Mouse (Mus musculus): Measurements from ENCODE around the gene Ppp2r1b. TPM values are rescaled to one million over a fixed set of nuclear protein-coding genes. Genes with fewer than 3 reads are reported as not detected.

Ppp2r1b gene
- polyA plus RNA-seq, 1 experiment from 2014 or later: 74.3 TPM

DNA sequence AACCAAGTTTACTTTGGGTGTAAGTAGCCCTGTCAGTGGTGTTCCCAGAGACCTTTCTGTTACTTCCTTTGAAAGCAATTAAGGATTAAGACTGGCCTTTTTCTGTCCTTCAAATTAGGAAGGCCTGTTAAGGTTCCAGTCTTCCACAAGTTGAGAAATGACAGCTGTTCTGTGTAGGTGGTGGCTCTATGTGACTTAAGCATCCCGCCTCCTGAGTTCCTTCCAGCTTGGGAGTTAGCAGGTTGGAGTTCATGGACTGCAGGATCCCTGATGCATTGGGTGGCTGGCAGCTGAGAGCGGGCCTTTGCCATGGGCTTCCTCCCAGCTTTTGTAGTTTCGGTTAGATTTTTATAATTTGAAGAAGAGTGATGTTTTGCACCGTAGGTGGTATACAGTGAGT, 30.4 kb downstream of the Ppp2r1b start:
- H3K4me1 ChIP-seq: no peaks in the 10 kb centered on the region
- ATAC-seq (ENCODE audit: insufficient read depth, low FRiP score, low read depth): no peak
- H3K27me3 ChIP-seq (replicated peaks): no peaks in the 10 kb centered on the region
- no peak overlapping the region for H3K4me3 ChIP-seq (replicated peaks)
- H3K9ac ChIP-seq: no peak overlapping the region
- 89% methylated on average over 4 of the region's 4 CpGs for WGBS
- H3K36me3 ChIP-seq: peaks cover 27% of the 10 kb centered on the region
- H3K4me2 ChIP-seq: no peak overlapping the region
- no peak overlapping the region for H3K27ac ChIP-seq
- no peaks in the 10 kb centered on the region for H3K9me3 ChIP-seq

- Histone ChIP-seq H3K27me3 (replicated peaks) (no peaks in the 10 kb centered on the region), H3K4me3 (replicated peaks) (no peak overlapping the region), H3K4me2 (no peak overlapping the region), H3K4me1 (no peaks in the 10 kb centered on the region), H3K36me3 (peaks cover 23% of the 10 kb centered on the region; the same call in 1 of the 2 replicates), H3K27ac (no peak overlapping the region), H3K9ac (no peak overlapping the region), H3K9me3 (no peaks in the 10 kb centered on the region)
- no peak for ATAC-seq (ENCODE audit: insufficient read depth, low FRiP score, low read depth)
- 94% methylated on average over 3 of the region's 3 CpGs for WGBS
These were observed 31.2 kb downstream of the Ppp2r1b start for GRCm38 (mm10) chr9:50876287-50876686.

- H3K4me1 ChIP-seq: no peaks in the 10 kb centered on the region
- H3K4me2 ChIP-seq: no peak overlapping the region
- WGBS: 57% methylated on average over 3 of the region's 3 CpGs
- H3K27me3 ChIP-seq (replicated peaks): no peaks in the 10 kb centered on the region
- H3K36me3 ChIP-seq: peaks cover 23% of the 10 kb centered on the region; the same call in 1 of the 2 replicates
- H3K9ac ChIP-seq: no peak overlapping the region
- no peak for ATAC-seq (ENCODE audit: insufficient read depth, low FRiP score, low read depth)
- H3K9me3 ChIP-seq: no peaks in the 10 kb centered on the region
- H3K27ac ChIP-seq: no peak overlapping the region
- H3K4me3 ChIP-seq (replicated peaks): no peak overlapping the region
These were observed 32.3 kb downstream of the Ppp2r1b start for GRCm38 (mm10) chr9:50877431-50877830.

- 90% methylated on average over 2 of the region's 2 CpGs for WGBS
These were observed 37.1 kb downstream of the Ppp2r1b start for GRCm38 (mm10) chr9:50882183-50882582.

DNA sequence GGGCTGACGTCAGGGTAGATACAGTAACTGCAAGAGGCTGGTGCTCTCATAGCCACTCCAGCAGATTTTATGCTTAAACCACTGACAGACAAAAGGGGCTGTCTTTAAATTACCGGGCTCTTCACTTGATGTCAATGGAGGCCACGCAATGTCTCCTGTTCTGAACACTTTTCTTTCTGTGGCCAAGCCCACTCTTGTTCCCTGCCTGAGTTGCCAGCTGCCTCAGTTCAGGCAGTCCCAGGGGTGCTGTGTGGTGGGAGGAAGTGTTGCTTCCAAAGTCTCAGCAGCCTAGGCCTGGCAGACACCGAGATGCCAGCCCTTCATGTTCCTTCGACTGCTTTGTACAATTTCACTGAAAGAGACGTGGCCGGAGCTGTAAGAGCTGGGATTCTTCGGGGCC, 39.0 kb downstream of the Ppp2r1b start:
- Histone ChIP-seq H3K9me3 (no peaks in the 10 kb centered on the region), H3K4me1 (peaks cover 30% of the 10 kb centered on the region; the same call in 1 of the 2 replicates), H3K4me3 (replicated peaks) (no peak overlapping the region), H3K27ac (peak overlapping the region; percentile 33), H3K4me2 (no peak overlapping the region), H3K27me3 (replicated peaks) (no peaks in the 10 kb centered on the region), H3K36me3 (0 out of 2 replicates have a peak, but pooled peaks cover 14% of the 10 kb centered on the region), H3K9ac (no peak overlapping the region)
- ATAC-seq (ENCODE audit: insufficient read depth, low FRiP score, low read depth): no peak
- 82% methylated on average over 8 of the region's 8 CpGs for WGBS

More at GRCm38 (mm10) chr9:50882183-50882582, 37.1 kb downstream of the Ppp2r1b start:
- ATAC-seq (ENCODE audit: insufficient read depth, low FRiP score, low read depth): no peak
- no peak overlapping the region for H3K9ac ChIP-seq
- H3K27ac ChIP-seq: no peak overlapping the region
- H3K9me3 ChIP-seq: no peaks in the 10 kb centered on the region
- H3K4me3 ChIP-seq (replicated peaks): no peak overlapping the region
- H3K27me3 ChIP-seq (replicated peaks): no peaks in the 10 kb centered on the region
- 0 out of 2 replicates have a peak, but pooled peaks cover 16% of the 10 kb centered on the region for H3K36me3 ChIP-seq
- peaks cover 23% of the 10 kb centered on the region; the same call in 1 of the 2 replicates for H3K4me1 ChIP-seq
- no peak overlapping the region for H3K4me2 ChIP-seq

DNA sequence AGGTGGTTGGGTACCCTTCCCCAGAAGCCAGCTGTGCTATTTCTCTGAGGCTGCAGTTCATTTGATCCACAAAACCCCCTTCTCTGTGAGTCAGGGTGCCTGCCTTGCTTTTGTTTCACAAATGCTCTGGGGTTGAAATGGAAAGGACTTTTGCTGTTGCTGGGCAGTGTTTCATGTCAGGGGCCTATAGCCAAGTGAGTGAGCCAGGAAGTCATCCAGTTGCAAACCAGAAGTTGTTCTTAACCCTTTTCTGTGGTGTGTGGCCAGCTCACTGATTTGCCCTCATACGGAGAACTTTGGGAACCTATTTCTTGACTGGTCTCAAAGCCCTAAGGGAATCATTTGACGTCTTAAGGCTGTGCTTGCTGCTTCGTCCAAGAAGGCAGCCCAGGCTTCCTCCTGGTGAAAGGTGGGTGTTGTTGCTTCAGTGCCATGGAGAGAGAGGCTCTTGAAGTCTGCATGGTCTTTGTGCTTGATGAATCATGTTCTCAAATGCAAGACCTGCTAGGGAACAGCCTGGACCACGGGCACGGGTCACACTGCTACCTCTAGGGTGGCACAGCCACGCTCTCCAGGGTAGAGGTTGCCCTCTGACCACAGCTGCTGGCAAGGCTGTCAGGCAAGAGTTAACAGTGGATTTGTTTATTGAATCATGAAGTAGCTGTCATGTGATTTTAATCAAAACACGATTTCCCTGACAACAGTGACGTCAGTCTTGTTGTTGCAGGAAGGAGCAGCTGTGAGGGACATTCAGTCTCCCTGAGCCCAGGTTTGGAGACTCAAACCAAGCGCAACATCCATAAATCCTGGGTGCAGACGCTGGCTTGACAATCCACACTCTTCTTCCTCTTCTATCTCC, 39.9 kb downstream of the Ppp2r1b start:
- H3K4me3 ChIP-seq (replicated peaks): no peak overlapping the region
- 0 out of 2 replicates have a peak, but pooled peaks cover 7% of the 10 kb centered on the region for H3K36me3 ChIP-seq
- H3K9me3 ChIP-seq: no peaks in the 10 kb centered on the region
- peak; percentile 28; the same call in 1 of the 2 replicates for ATAC-seq (ENCODE audit: insufficient read depth, low FRiP score, low read depth)
- peak overlapping the region; percentile 33 for H3K27ac ChIP-seq
- H3K27me3 ChIP-seq (replicated peaks): no peaks in the 10 kb centered on the region
- 51% methylated on average over 10 of the region's 10 CpGs for WGBS
- H3K4me1 ChIP-seq: peaks cover 30% of the 10 kb centered on the region; the same call in 1 of the 2 replicates
- H3K4me2 ChIP-seq: no peak overlapping the region
- no peak overlapping the region for H3K9ac ChIP-seq

DNA sequence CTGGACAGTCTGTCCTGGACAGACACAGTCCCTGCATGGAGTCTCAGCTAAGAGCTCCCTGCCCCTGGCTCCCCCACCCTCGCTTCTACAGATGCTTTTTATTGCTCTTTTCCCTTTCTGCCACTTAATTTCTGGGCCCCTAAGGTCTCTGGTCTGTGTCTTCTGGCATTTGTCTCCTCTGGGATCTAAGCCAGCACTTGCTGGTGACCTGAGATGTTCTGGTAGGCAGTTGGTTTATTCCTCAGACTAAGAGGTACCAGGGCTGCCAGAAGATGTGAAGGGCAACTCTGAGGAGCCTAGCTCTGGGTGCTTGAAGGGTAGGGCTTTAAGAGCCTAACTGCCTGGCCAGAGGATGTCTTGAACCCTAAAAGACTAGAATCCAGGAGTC, 40.5 kb downstream of the Ppp2r1b start:
- Histone ChIP-seq H3K27ac (0 out of 2 replicates have a peak overlapping the region, but pooled peaks have one; percentile 8), H3K4me3 (replicated peaks) (no peak overlapping the region), H3K9me3 (no peaks in the 10 kb centered on the region), H3K36me3 (0 out of 2 replicates have a peak, but pooled peaks cover 3% of the 10 kb centered on the region), H3K4me1 (peaks cover 30% of the 10 kb centered on the region; the same call in 1 of the 2 replicates), H3K9ac (no peak overlapping the region), H3K27me3 (replicated peaks) (no peaks in the 10 kb centered on the region), H3K4me2 (no peak overlapping the region)
- ATAC-seq (ENCODE audit: insufficient read depth, low FRiP score, low read depth): no peak
- WGBS: 28% methylated on average over 1 of the region's 1 CpGs

DNA sequence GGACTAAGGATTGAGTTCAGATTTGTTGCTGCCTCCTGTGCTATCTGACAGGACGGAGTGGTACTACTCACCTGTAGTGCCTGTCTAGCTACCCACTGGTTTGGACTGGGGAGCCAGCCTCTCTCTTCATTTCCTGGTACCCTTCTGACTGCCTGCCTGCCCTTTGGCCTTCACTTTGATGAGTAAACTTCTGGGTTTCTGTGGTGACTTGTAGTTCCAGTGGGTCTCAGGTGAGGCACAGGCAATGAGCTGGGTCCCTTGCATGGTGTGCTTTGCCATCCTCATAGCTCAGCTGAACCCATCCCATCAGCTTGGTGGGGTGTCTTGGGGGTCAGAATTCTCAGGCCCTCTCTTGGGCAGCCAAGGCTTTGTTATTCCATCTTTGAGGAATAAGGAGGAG, 41.8 kb downstream of the Ppp2r1b start:
- Histone ChIP-seq H3K4me3 (replicated peaks) (no peak overlapping the region), H3K27me3 (replicated peaks) (no peaks in the 10 kb centered on the region), H3K36me3 (no peaks in the 10 kb centered on the region), H3K4me2 (no peak overlapping the region), H3K9me3 (no peaks in the 10 kb centered on the region), H3K27ac (0 out of 2 replicates have a peak overlapping the region, but pooled peaks have one; percentile 4), H3K9ac (no peak overlapping the region), H3K4me1 (peaks cover 30% of the 10 kb centered on the region; the same call in 1 of the 2 replicates)
- 96% methylated on average over 1 of the region's 1 CpGs for WGBS
- no peak for ATAC-seq (ENCODE audit: insufficient read depth, low FRiP score, low read depth)

- ATAC-seq (ENCODE audit: insufficient read depth, low FRiP score, low read depth): no peak
- H3K4me2 ChIP-seq: no peak overlapping the region
- H3K9ac ChIP-seq: no peak overlapping the region
- H3K36me3 ChIP-seq: no peaks in the 10 kb centered on the region
- 0 out of 2 replicates have a peak overlapping the region, but pooled peaks have one; percentile 4 for H3K27ac ChIP-seq
- no peaks in the 10 kb centered on the region for H3K27me3 ChIP-seq (replicated peaks)
- 26% methylated on average over 4 of the region's 4 CpGs for WGBS
- no peak overlapping the region for H3K4me3 ChIP-seq (replicated peaks)
- peaks cover 30% of the 10 kb centered on the region; the same call in 1 of the 2 replicates for H3K4me1 ChIP-seq
- no peaks in the 10 kb centered on the region for H3K9me3 ChIP-seq
These were observed 42.2 kb downstream of the Ppp2r1b start for GRCm38 (mm10) chr9:50887351-50887750.

- H3K4me3 ChIP-seq (replicated peaks): no peak overlapping the region
- H3K4me2 ChIP-seq: no peak overlapping the region
- WGBS: 51% methylated on average over 6 of the region's 6 CpGs
- H3K36me3 ChIP-seq: no peaks in the 10 kb centered on the region
- ATAC-seq (ENCODE audit: insufficient read depth, low FRiP score, low read depth): no peak
- H3K9me3 ChIP-seq: no peaks in the 10 kb centered on the region
- H3K9ac ChIP-seq: no peak overlapping the region
- H3K4me1 ChIP-seq: peaks cover 28% of the 10 kb centered on the region; the same call in 1 of the 2 replicates
- no peaks in the 10 kb centered on the region for H3K27me3 ChIP-seq (replicated peaks)
- no peak overlapping the region for H3K27ac ChIP-seq
These were observed 44.1 kb downstream of the Ppp2r1b start for GRCm38 (mm10) chr9:50889211-50889610.

- WGBS: 81% methylated on average over 4 of the region's 4 CpGs
These were observed 44.9 kb downstream of the Ppp2r1b start for GRCm38 (mm10) chr9:50889964-50890363.

More at GRCm38 (mm10) chr9:50889964-50890363, 44.9 kb downstream of the Ppp2r1b start:
- Histone ChIP-seq H3K9ac (no peak overlapping the region), H3K4me3 (replicated peaks) (no peak overlapping the region), H3K9me3 (no peaks in the 10 kb centered on the region), H3K27me3 (replicated peaks) (no peaks in the 10 kb centered on the region), H3K4me1 (peaks cover 21% of the 10 kb centered on the region; the same call in 1 of the 2 replicates), H3K4me2 (no peak overlapping the region), H3K36me3 (0 out of 2 replicates have a peak, but pooled peaks cover 6% of the 10 kb centered on the region), H3K27ac (no peak overlapping the region)
- no peak for ATAC-seq (ENCODE audit: insufficient read depth, low FRiP score, low read depth)

All from stomach, embryonic 15.5 days (tissue).